Mouse (Mus musculus): ENCODE measurements around the gene Tkt.

The Tkt gene

DNA sequence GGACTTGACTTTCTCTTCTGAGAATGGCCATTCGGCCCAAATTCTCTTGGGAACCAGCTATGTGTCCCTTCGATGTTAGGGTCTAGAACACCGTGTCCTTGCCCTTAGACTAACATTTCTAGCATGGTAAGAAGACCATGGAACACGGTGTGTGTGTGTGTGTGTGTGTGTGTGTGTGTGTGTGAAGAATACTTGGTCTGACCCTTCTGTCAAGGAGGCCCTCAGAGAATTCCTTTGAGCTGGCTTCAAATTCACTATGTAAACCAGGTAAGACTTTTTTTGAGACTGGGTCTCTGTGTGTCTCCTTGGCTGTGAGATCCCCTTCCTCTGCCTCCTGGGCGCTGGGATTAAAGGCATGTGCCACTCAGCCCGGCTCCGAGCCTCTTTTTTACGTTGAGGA lies 74.4 kb downstream of the Tkt start:
- DNase-seq: no peak

Data from B cell, adult 2 months (primary cell).